Mouse (Mus musculus): ENCODE measurements around the gene Selplg. TPM values are rescaled to one million over a fixed set of nuclear protein-coding genes. Genes with fewer than 3 reads are reported as not detected.

The Selplg gene
- 8.2 and 12.8 TPM in 2 replicates for polyA plus RNA-seq (2012; rRNA removed)

GRCm38 (mm10) chr5:113832490-113832901 lies at the start of gene Selplg:
Selplg (minus strand) TSS chr5:113832644.

GRCm38 (mm10) chr5:113800280-113800679 lies 32.2 kb downstream of the Selplg start, which contains the start of gene Tmem119:
Tmem119 (minus strand) TSS chr5:113800516.

DNA sequence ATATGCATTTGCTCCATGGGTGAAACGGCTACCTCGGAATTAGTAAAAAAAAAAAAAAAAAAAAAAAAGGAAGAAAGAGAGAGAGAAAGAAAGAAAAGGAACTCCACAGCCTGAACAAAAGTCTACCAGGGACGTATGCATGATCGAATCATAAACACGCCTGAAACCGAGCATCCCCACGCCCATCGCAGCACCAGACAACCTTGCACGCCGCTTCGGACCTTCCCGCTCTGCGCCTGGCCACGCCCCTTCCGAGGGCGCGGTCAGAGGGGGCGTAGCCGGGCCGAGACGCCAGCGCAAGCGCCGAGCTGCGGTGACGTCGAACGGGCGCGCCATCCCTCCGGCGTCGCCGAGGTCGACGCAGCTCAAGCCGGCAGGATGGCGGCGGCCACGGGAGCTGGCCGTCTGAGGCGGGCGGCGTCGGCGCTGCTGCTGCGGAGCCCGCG lies 60.0 kb downstream of the Selplg start, which contains the start of the genes Sart3 and Iscu:
Gene Sart3 (minus strand): TSS at position 61 of the 446 bp plus-strand sequence.
Gene Iscu (plus strand): TSS at position 299 of the 446 bp plus-strand sequence.

Other genes starting within 250 kb of the Selplg start
- 9.6 and 11.5 TPM in 2 replicates for gene Cmklr1, start 182.2 kb downstream of the Selplg start, polyA plus RNA-seq (2012; rRNA removed)
- not detected in 2 replicates for gene 1700069L16Rik, start 107.9 kb downstream of the Selplg start, polyA plus RNA-seq (2012; rRNA removed)
- gene Ficd, start 96.8 kb downstream of the Selplg start, polyA plus RNA-seq (2012; rRNA removed) = 2.7 and 3.1 TPM in 2 replicates
- 5.0 and 6.0 TPM in 2 replicates for gene Sart3, start 60.1 kb downstream of the Selplg start, polyA plus RNA-seq (2012; rRNA removed)
- gene Iscu, start 59.9 kb downstream of the Selplg start, polyA plus RNA-seq (2012; rRNA removed) = 31.9 and 32.7 TPM in 2 replicates
- 7.8 and 12.2 TPM in 2 replicates for gene Tmem119, start 32.1 kb downstream of the Selplg start, polyA plus RNA-seq (2012; rRNA removed)
- gene Coro1c, start 76.1 kb upstream of the Selplg start, polyA plus RNA-seq (2012; rRNA removed) = 39.2 and 44.7 TPM in 2 replicates
- gene Ssh1, start 161.2 kb upstream of the Selplg start, polyA plus RNA-seq (2012; rRNA removed) = 4.1 and 4.8 TPM in 2 replicates
- not detected in 2 replicates for gene Dao, start 171.1 kb upstream of the Selplg start, polyA plus RNA-seq (2012; rRNA removed)
- 6.8 and 8.5 TPM in 2 replicates for gene Usp30, start 232.8 kb upstream of the Selplg start, polyA plus RNA-seq (2012; rRNA removed)

Data from stomach, adult 2 months (tissue).